Mouse (Mus musculus): ENCODE measurements around the gene Crebbp.
A peak's percentile ranks its signal among the peaks of the same experiment; 100 is the strongest.
"Not testable (repeated sequence)": the region's sequence is repeated elsewhere in the genome, so short reads cannot be mapped to it uniquely, and the experiment has no call there.

Crebbp gene

DNA sequence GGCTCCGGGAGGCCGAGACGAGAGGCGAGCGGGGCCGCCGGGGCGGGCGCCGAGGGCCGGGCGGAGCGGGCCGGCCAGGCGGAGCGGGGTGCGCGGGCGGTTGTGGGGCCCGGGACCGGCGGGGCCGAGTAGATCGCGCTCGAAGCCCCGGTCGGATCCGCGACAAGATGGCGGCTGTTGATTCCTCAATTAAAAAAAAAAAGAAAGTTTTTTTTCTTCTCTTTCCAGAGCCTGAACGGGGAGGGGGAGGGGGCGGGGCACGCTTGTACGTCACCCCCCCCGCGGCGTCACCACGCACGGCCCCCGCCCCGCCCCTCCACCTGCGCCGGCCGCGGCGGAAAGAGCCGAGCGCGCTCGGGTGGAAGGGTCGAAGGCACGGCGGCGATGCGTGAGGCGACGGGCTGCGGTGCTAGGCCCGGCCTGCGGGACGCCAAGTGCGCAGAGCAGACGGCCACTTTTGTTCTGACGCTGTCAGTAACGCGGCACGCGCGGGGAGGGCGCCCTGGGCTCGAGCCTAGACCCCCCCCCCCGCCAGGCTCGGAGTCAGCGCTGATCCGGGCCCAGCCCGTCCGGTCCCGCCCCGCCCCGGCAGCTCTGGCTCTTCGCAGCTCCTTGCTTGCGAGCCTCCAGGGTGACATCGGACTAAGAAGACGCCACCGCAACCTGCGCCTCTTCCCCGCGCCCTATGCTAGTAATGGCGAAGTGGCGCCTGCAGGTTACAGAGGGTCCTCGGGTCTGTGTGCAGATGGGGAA is at the start of gene Crebbp:
Gene Crebbp, minus strand, starts transcription at position 199 of the 753 bp plus-strand sequence.
- DNase-seq (ENCODE audit: low read depth, low spot score) = peak; percentile 92

DNA sequence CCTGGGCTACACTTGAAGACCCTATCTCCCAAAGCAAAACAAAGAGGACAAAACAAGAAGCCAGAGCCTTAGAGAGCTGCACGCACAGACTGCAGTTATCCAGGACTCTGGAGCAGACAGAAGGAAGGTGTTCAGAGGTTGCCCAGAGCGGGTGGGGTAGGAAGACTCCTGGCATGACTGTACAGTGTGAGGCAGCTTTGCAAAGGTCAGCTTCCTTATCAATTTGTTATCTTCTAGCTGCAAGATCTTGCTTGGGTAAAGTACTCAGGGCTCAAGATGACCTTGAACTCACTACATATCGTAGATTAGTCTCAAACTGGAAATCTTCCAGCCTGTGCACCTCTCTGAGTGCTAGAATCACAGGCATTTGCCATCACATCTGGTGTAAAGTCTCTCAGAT is 49.7 kb upstream of the Crebbp start:
- DNase-seq (ENCODE audit: low read depth, low spot score) = no peak

DNA sequence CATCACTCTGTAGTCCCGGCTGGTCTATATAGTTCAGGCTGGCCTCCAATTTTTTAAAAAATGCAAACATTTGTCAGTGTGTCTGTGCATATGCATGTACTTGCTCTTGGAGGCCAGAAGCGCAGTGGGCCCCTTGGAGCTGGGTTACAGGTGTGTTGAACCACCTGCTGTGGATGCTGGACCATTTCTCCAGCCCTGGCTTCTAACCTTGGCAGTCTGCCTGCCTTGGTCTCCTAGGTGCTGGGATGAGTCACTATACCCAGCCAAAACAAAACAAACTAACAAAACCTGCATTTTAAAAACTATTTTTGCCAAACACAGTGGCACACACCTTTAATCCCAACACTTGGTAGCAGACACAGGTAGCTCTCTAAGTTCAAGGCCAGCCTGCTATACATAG is 43.7 kb upstream of the Crebbp start:
- no peak for DNase-seq (ENCODE audit: low read depth, low spot score)

DNA sequence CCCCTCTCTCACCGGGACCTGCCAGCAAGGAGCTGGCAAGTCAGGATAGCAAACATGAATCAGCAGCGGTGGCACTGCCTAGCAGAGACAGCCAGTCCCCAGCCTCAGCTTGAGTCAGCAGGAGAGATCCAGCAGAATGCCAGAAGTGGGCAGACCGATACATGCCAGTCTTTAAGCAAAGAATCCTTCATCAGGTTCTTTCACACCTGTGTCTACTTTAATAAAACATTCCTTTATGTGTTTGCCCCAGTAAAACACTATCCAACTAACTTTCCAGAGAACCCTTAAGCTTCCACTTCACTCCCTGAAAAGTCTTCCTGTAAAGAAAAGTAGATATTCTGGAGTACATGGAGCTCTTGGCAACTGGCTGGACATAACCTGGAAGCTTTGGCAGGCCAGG is 35.0 kb upstream of the Crebbp start:
- no peak for DNase-seq (ENCODE audit: low read depth, low spot score)

DNA sequence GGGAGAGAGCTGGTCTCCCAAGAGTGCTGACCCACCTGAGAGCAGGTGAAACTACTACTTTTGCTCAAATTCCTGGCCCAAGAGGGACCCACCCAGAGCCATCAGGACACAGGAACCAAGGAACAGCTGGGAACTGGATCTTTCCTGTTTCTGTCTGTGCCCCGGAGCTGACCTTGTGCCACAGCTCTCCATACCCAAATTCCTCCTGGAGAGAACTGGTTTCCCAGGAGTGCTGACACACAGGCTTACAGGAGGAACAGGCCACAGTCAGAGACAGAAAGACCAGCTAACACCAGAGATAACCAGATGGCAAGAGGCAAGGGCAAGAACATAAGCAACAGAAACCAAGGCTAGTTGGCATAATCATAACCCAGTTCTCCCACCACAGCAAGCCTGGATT is 31.4 kb upstream of the Crebbp start:
- not testable (repeated sequence) for DNase-seq (ENCODE audit: low read depth, low spot score)

DNA sequence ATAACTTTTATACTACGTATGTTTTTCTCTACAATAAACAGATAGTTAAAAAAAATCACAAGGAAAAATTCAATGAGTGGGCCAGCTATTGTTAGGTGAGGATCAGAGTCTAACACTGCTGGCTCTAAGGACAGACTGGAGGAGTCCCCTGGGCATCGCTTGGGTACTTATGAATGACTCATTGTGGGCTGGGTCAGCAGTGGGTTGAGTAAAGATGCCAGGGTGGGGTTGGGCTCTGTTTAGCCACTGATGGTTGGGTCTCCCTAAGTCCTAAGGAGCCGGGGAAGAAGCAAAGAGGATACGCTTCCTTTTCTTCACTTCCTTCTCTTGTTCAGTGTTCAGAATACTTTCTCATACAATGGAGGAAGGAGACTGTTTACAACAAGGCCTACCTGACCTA is 22.3 kb upstream of the Crebbp start:
- DNase-seq (ENCODE audit: low read depth, low spot score) = no peak

DNA sequence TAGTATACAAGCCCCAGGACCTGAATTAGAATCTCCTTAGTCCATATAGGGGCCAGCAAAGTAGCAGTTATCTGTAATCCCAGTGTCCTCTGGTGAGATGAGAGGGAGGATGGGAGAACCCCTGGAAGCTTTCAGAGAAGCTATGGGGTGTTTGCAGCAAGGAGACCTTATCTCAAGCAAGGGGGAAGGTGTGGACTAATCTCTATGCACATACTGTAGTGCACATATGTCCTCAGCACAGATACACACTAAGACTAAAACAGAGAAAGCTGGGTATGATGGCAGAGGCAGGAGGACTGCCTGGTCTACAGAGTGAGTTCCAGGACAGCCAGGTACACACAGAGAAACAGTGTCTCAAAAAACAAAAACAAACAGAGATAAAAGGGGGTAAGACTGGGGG is 21.8 kb upstream of the Crebbp start:
- DNase-seq (ENCODE audit: low read depth, low spot score) = no peak

DNA sequence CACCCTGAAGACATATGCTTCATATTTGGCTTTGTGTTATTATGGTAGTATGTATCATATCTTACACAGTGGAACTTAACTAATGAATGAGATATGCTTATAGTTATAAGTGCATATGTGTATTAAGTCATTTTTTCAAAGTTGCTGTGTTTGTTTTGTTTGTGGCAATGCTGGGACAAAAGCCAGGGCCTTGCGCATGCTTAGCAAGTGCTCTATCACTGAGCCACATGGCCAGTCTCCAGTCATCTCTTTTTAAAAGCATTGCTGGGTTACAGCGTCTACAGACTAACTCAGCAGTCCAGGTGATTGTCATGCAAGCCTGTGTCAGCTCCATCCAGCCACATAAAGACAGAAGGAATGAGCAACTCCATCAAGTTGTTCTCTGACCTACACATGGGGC is 12.0 kb upstream of the Crebbp start:
- DNase-seq (ENCODE audit: low read depth, low spot score) = no peak

DNA sequence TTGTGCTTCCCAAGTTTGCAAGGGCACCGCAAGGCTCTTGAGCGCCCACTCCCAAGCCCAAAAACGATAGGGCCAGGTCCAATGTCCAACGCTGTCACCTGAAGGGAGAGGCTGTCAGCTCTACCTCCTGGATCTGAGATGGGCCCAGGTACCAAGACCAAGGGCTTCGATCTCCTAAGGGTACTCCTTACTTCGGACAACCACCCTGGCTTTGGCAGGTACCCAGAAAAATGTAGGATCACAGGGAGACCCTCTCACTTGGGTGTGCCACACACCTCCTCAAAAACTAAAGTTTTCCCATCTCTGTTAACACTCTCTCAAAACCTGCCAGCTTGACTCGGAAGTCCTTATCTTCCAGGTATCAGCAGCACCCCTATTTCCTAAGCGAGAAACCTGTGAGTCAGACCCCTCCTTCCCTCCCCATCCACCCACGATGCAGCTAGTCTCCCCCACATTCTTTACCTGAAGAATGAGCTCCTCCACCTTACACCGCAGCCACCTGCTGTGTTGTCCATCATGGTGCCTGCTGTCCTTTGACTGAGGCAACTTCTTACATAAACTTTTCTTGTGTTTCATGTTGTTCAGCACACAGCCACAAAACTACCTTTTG is 939 bp upstream of the Crebbp start:
- DNase-seq (ENCODE audit: low read depth, low spot score) = no peak

DNA sequence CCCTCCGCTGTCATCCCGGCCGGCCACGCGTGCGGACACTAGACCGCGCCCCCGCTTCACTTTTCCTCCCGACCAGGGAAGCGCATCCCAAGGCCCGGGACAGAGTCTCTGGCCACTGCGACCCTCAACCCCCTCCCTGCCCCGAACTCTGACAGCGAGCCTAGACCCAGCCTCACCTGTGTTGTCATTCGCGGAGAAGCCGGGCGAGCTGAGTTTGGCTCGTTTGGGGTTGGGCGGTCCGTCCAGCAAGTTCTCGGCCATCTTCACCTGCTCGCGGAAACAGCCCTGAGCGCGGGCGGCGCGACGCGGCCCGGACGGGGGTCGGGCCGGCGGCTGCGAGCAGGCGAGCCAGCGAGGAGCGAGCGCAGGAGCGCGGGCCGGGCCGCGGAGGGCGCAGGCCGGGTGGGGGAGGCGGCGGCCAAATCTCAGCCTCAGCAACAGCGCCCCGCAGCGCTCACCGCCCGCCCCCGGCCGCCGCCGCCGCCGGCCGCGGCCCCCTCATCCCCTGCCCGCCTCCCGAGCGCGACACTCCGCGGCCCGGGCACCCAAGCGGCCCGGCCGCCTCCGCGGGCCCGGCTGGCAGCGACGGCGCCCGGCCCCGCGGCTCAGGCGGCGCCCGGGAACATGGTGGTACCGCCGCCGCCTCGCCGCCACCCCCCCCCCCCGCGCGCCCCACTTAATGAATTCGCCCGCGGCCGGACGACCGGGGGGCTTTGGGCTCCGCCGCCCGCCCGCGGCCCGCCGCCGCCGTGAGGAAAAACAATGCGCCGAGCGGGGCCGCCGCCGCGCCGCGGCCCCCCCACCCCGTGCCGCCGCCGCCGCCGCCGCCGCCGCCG is 616 bp downstream of the Crebbp start:
- DNase-seq (ENCODE audit: low read depth, low spot score) = peak; percentile 43

DNA sequence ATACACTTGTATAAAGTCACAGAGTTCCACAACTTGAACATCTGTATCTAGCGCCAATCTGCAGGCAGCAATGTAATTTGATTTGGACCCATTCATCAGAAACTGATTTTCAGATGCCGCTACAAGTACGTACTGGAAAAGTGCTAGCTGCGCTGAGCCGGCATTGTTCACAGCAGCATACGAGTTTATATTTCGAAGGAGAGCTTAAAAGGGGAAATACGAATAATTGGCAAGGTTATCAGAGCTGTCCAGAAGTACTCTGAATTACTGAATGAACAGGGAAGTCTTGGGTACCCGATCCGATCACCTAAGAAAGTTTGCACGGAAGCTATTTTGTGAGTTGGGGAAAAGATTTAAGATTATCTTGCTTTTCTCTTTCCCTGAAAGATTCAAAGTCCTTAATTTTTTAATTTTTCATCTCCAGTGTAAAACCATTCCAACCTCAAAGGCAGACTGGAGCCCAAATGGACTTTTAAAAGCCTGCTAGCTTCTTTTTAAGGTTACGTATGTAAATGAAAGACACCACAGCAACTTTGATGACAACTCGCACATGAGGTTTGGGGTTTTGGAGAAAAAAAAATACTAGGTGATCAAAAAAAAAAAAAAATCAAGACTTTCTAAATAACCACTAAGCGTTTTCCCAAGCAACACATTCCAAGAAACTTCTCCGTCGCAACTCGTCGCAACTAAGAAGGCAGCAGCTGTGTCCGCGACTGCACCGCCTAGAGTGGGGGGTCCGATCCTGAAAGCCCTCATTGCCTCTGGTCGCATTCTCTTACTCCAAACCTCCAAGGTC is 1.4 kb downstream of the Crebbp start:
- DNase-seq (ENCODE audit: low read depth, low spot score) = no peak

DNA sequence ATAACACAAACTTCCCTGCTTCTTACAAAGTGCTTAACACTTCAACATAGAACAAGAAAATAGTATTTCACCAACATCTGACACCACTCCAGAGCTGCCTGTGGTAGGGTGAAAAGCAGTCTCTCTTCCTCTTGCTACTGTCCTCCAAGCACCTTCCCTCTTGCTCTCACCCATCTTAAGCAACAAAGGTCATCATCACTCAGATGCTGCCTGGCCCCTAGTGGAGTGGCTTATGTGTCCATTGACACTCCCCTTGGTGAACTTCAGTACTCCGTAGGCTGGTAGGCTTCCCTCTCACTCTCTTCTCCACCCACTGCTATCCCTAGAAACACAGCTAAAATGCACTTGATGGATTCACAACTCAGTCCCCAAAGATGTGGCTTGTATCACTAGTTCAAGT is 3.5 kb downstream of the Crebbp start:
- no peak for DNase-seq (ENCODE audit: low read depth, low spot score)

DNA sequence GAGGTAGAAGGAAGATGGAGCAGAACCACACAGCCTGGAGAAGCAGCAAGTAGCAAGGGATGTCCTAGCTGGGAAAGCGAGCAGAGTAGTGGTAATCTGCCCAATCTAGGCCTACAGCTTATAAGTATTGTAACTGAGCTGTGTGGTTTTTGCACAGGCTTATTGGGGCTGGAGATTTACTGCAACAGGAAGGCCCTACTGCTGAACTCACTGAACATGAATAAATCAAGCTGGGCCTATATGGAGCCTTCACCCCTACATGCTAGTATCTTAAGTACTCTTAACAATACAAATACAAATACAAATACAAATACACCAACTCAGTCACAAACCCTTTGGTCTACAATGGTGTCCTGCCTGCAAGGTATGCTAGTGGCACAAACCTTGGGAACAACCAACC is 10.2 kb downstream of the Crebbp start:
- no peak for DNase-seq (ENCODE audit: low read depth, low spot score)

DNA sequence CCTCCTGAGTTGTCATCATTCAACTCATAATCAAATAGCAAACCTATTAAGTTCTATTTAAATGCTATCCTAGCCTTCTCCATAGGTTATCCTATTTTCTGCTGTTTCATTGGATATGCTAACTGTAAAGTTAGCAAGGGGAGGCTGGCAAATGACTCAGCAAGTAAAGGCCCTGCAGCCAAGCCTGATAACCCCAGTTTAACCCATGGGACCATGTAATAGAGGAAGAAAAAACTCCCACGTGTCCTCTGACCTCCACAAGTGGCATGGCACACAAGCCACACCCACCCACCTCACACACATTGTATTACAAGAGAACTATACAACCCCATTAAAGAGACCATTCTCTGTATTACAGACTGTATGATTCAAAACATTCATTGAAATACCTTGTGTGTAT is 13.8 kb downstream of the Crebbp start:
- DNase-seq (ENCODE audit: low read depth, low spot score) = no peak

DNA sequence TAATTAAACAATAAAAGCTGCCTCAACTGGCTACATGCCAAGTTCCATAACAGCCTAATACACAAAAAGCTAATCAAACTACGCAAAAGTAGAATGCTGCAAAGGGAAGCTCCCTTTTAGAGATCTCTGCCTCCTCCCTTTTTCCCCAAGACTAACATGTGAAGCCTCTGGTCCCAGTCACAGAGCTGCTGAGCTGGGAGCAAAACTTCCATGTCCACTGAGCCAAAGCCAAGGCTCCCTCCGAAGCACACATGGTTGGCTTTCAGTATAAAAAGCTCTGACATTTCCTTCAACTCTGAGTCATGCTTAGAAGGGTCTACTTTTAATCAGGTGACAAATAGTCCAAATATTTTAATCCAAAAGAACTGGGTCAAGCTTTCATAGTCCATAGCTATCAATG is 14.2 kb downstream of the Crebbp start:
- no peak for DNase-seq (ENCODE audit: low read depth, low spot score)

DNA sequence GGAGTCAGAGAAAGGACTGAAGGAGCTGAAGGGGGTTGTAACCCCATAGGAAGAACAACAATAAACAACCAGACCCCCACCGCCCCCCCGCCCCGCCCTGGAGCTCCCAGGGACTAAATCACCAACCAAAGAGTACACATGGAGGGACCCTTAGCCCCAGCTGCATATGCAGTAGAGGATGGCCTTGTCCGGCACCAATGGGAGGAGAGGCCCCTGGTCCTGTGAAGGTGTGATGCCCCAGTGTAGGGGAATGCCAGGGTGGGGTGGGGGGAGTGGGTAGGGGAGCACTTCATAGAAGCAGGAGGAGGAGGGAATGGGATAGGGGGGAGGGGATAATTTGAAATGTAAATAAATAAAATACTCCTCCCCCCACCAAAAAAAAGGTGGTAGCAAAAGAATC is 15.8 kb downstream of the Crebbp start:
- no peak for DNase-seq (ENCODE audit: low read depth, low spot score)

DNA sequence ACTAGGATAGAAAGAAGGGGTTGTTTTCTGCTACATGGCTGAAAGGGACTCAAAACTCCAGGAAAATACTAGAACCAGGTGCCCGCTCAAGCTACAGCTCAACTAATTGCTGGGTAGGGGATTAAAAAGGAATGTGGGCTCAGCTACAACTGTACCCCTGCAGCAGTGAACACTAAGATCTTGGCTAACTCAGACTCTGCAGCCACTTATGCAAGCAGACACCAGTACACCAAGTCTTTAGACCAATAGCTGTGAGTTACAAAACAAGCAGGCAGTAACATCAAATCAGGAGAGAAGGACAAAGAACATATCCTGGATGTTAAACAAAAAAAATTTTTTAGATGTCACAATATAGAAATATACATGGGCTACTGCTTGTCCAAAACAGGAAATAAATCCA is 23.6 kb downstream of the Crebbp start:
- DNase-seq (ENCODE audit: low read depth, low spot score) = no peak

DNA sequence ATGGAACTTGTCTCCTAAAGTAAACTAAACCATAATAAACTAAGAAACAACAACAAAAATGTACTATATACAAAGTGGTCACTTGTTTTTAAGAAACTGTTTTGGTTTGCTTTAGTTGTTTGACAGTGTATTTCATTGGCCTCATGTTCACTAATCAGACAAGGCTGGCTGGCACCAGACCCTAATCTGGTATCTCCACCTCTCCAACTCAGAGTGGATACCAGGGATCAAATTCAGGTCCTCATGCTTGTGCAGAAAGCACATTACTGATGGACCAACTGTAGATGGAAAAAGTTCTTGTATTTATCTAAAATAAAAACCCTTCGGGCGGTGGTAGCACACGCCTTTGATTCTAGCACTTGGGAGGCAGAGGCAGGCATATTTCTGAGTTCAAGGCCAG is 38.7 kb downstream of the Crebbp start:
- no peak for DNase-seq (ENCODE audit: low read depth, low spot score)

DNA sequence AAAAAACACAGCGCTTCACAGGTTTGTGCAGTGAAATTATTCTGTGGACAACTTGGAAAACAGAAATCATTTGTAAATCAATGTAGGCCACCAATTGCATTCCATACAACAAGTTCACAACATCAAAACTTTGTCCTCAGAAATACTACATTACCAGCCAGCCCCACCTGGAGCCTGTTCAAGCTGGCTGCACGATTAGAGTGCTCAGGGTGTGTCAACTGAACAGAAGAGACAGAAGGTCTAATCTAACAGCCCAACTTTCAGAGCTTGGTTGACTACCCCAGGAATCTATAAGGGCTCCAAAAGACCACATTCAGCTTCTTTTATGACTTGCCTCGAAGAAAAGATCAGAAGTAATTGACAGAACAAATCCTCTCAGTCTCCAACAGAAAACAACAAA is 44.3 kb downstream of the Crebbp start:
- no peak for DNase-seq (ENCODE audit: low read depth, low spot score)

DNA sequence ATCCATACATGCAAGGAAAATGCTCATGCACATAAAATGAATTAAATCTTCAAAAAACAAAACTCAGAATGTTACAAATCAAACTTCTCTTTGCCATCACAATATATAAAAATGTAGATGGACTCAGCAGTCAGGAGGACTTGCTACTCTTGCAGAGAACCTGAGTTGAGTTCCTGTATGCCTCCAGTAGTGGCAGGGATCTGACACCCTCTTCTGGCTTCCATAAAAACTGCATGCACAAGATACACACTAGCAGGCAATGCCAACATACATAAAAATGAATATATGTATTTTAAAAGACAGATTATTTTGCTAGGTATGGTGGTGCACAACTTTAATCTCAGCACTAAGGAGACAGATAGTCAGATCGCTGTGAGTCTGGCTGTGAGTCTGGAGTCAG is 45.3 kb downstream of the Crebbp start:
- DNase-seq (ENCODE audit: low read depth, low spot score) = no peak

DNA sequence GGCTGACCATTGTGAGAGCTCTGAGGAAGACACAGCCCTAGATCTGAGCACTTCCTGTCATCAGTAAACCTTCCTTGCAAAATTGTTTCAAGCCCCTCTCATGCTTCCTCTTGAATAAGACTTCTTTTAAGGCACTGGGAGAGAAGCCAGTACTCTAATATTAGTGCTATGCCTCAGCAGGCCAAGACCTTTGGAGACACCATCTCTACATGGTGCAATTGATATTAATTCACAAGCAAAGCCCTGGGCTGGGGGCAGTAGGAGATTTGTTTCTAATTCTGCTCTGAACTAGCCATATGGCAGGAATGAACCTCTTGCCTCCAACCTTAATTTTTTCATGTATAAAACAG is 52.9 kb downstream of the Crebbp start:
- DNase-seq (ENCODE audit: low read depth, low spot score) = no peak
